Mouse (Mus musculus): ENCODE data around the gene Gm7173. TPM values are rescaled to one million over a fixed set of nuclear protein-coding genes. Genes with fewer than 3 reads are reported as not detected.

The Gm7173 gene
- 0.83 and 1.4 TPM in 2 replicates for polyA plus RNA-seq (2015; fragmentation: Nextera tagmentation; extraction: Ambion mirVana)

- H3K27ac ChIP-seq (ENCODE audit: low read length) = no peak within 1 kb of the TSS
- H3K9me3 ChIP-seq (ENCODE audit: control insufficient read depth, low read length) = no peaks in the 10 kb centered on the region
- H3K4me1 ChIP-seq (replicated peaks; ENCODE audit: control insufficient read depth, insufficient read depth, low read length) = no peaks in the 10 kb centered on the region
- ATAC-seq = peak; percentile 87
- peak within 1 kb of the TSS; percentile 46 for H3K4me3 ChIP-seq (replicated peaks; ENCODE audit: low read length)
- H3K36me3 ChIP-seq (ENCODE audit: control insufficient read depth, insufficient read depth) = no peaks in the 10 kb centered on the region
- WGBS = 31% methylated on average over 23 of the region's 23 CpGs
- H3K4me2 ChIP-seq (ENCODE audit: low read length) = peak within 1 kb of the TSS; percentile 53
- peak within 1 kb of the TSS; percentile 32; the same call in 1 of the 2 replicates for H3K9ac ChIP-seq (replicated peaks; ENCODE audit: low read depth, low read length)
- H3K27me3 ChIP-seq (replicated peaks; ENCODE audit: control insufficient read depth, insufficient read depth, low read length) = no peaks in the 10 kb centered on the region
These were observed at the start of gene Gm7173 for GRCm38 (mm10) chrX:79516977-79517645. Gene Gm7173 (minus strand): TSS chrX:79517285.

- no peak for ATAC-seq
- Histone ChIP-seq H3K9ac (replicated peaks; ENCODE audit: low read depth, low read length) (no peak overlapping the region), H3K4me2 (ENCODE audit: low read length) (peak overlapping the region; percentile 53), H3K9me3 (ENCODE audit: control insufficient read depth, low read length) (no peaks in the 10 kb centered on the region), H3K27me3 (replicated peaks; ENCODE audit: control insufficient read depth, insufficient read depth, low read length) (no peaks in the 10 kb centered on the region), H3K27ac (ENCODE audit: low read length) (no peak overlapping the region), H3K4me3 (replicated peaks; ENCODE audit: low read length) (peak overlapping the region; percentile 46), H3K36me3 (ENCODE audit: control insufficient read depth, insufficient read depth) (no peaks in the 10 kb centered on the region), H3K4me1 (replicated peaks; ENCODE audit: control insufficient read depth, insufficient read depth, low read length) (no peaks in the 10 kb centered on the region)
- 44% methylated on average over 1 of the region's 1 CpGs for WGBS
These were observed 546 bp upstream of the Gm7173 start for GRCm38 (mm10) chrX:79517646-79518016.

- Histone ChIP-seq H3K4me1 (replicated peaks; ENCODE audit: control insufficient read depth, insufficient read depth, low read length) (no peaks in the 10 kb centered on the region), H3K27ac (ENCODE audit: low read length) (no peak overlapping the region), H3K36me3 (ENCODE audit: control insufficient read depth, insufficient read depth) (no peaks in the 10 kb centered on the region), H3K4me2 (ENCODE audit: low read length) (no peak overlapping the region), H3K4me3 (replicated peaks; ENCODE audit: low read length) (no peak overlapping the region), H3K9me3 (ENCODE audit: control insufficient read depth, low read length) (no peaks in the 10 kb centered on the region), H3K27me3 (replicated peaks; ENCODE audit: control insufficient read depth, insufficient read depth, low read length) (no peaks in the 10 kb centered on the region), H3K9ac (replicated peaks; ENCODE audit: low read depth, low read length) (no peak overlapping the region)
- ATAC-seq = no peak
These were observed 200.3 kb downstream of the Gm7173 start for GRCm38 (mm10) chrX:79316790-79317189.

Other genes starting within 250 kb of the Gm7173 start
- gene Mageb16, start 154.2 kb upstream of the Gm7173 start, polyA plus RNA-seq (2015; fragmentation: Nextera tagmentation; extraction: Ambion mirVana) = not detected in 2 replicates